Mouse (Mus musculus): ENCODE data around the gene Arid3a. TPM values are rescaled to one million over a fixed set of nuclear protein-coding genes. Genes with fewer than 3 reads are reported as not detected.
"Not testable (repeated sequence)": the region's sequence is repeated elsewhere in the genome, so short reads cannot be mapped to it uniquely, and the experiment has no call there.

Gene Arid3a
- polyA plus RNA-seq, 1 experiment: 27.6 TPM

- H3K4me1 ChIP-seq (ENCODE audit: control insufficient read depth, insufficient read depth, low read length): peaks cover 5% of the 10 kb centered on the region
- no peak overlapping the region for H3K4me3 ChIP-seq (replicated peaks; ENCODE audit: control insufficient read depth, low read depth, low read length)
- TF ChIP-seq POLR2A (IDR thresholded peaks at IDR 0.05; ENCODE audit: borderline replicate concordance, control insufficient read depth, low read depth, low read length) (no peak), CTCF (IDR thresholded peaks at IDR 0.05; ENCODE audit: control insufficient read depth, insufficient read depth, low read length) (no peak)
- 86% methylated on average over 9 of the region's 9 CpGs for WGBS
- H3K27ac ChIP-seq (ENCODE audit: control insufficient read depth, insufficient read depth, low read depth, low read length, poor library complexity): no peak overlapping the region
These were observed 28.8 kb downstream of the Arid3a start for GRCm38 (mm10) chr10:79955691-79956090.

GRCm38 (mm10) chr10:79956643-79957154 is 29.9 kb downstream of the Arid3a start:
- no peak overlapping the region for H3K27ac ChIP-seq (ENCODE audit: control insufficient read depth, insufficient read depth, low read depth, low read length, poor library complexity)
- WGBS: 69% methylated on average over 4 of the region's 4 CpGs
- no peak for TF ChIP-seq POLR2A (IDR thresholded peaks at IDR 0.05; ENCODE audit: borderline replicate concordance, control insufficient read depth, low read depth, low read length)
- no peak for TF ChIP-seq CTCF (IDR thresholded peaks at IDR 0.05; ENCODE audit: control insufficient read depth, insufficient read depth, low read length)
- no peak overlapping the region for H3K4me3 ChIP-seq (replicated peaks; ENCODE audit: control insufficient read depth, low read depth, low read length)
- H3K4me1 ChIP-seq (ENCODE audit: control insufficient read depth, insufficient read depth, low read length): peaks cover 5% of the 10 kb centered on the region

- TF ChIP-seq CTCF (IDR thresholded peaks at IDR 0.05; ENCODE audit: control insufficient read depth, insufficient read depth, low read length) (peak; percentile 99), POLR2A (IDR thresholded peaks at IDR 0.05; ENCODE audit: borderline replicate concordance, control insufficient read depth, low read depth, low read length) (no peak)
- peak overlapping the region; percentile 17 for H3K4me3 ChIP-seq (replicated peaks; ENCODE audit: control insufficient read depth, low read depth, low read length)
- H3K4me1 ChIP-seq (ENCODE audit: control insufficient read depth, insufficient read depth, low read length): peaks cover 5% of the 10 kb centered on the region
- no peak overlapping the region for H3K27ac ChIP-seq (ENCODE audit: control insufficient read depth, insufficient read depth, low read depth, low read length, poor library complexity)
- 20% methylated on average over 21 of the region's 21 CpGs for WGBS
These were observed 31.4 kb downstream of the Arid3a start for GRCm38 (mm10) chr10:79958140-79958816.

- 20% methylated on average over 10 of the region's 10 CpGs for WGBS
- peak overlapping the region; percentile 31 for H3K4me3 ChIP-seq (replicated peaks; ENCODE audit: control insufficient read depth, low read depth, low read length)
- H3K4me1 ChIP-seq (ENCODE audit: control insufficient read depth, insufficient read depth, low read length); H3K27ac ChIP-seq (ENCODE audit: control insufficient read depth, insufficient read depth, low read depth, low read length, poor library complexity): not testable (repeated sequence)
These were observed 32.6 kb downstream of the Arid3a start for GRCm38 (mm10) chr10:79959412-79959811.

- TF ChIP-seq POLR2A (IDR thresholded peaks at IDR 0.05; ENCODE audit: borderline replicate concordance, control insufficient read depth, low read depth, low read length) (peak; percentile 48; the same call in 1 of the 2 replicates), CTCF (IDR thresholded peaks at IDR 0.05; ENCODE audit: control insufficient read depth, insufficient read depth, low read length) (peak; percentile 97)
- peak within 1 kb of the TSS; percentile 79 for H3K4me3 ChIP-seq (replicated peaks; ENCODE audit: control insufficient read depth, low read depth, low read length)
- H3K4me1 ChIP-seq (ENCODE audit: control insufficient read depth, insufficient read depth, low read length): peaks cover 4% of the 10 kb centered on the region
- H3K27ac ChIP-seq (ENCODE audit: control insufficient read depth, insufficient read depth, low read depth, low read length, poor library complexity): no peak within 1 kb of the TSS; the same call in 1 of the 2 replicates
- under 1% methylated on average over 61 of the region's 61 CpGs for WGBS
These were observed 33.2 kb downstream of the Arid3a start, which contains the start of gene Wdr18 for GRCm38 (mm10) chr10:79959847-79960601. TSS of gene Wdr18 (plus strand) at chr10:79960152.

- Histone ChIP-seq H3K27ac (ENCODE audit: control insufficient read depth, insufficient read depth, low read depth, low read length, poor library complexity) (no peak overlapping the region), H3K4me3 (replicated peaks; ENCODE audit: control insufficient read depth, low read depth, low read length) (peak overlapping the region; percentile 79), H3K4me1 (ENCODE audit: control insufficient read depth, insufficient read depth, low read length) (peaks cover 4% of the 10 kb centered on the region)
- TF ChIP-seq POLR2A (IDR thresholded peaks at IDR 0.05; ENCODE audit: borderline replicate concordance, control insufficient read depth, low read depth, low read length) (no peak), CTCF (IDR thresholded peaks at IDR 0.05; ENCODE audit: control insufficient read depth, insufficient read depth, low read length) (no peak)
- 11% methylated on average over 10 of the region's 10 CpGs for WGBS
These were observed 33.9 kb downstream of the Arid3a start for GRCm38 (mm10) chr10:79960671-79961294.

- TF ChIP-seq CTCF (IDR thresholded peaks at IDR 0.05; ENCODE audit: control insufficient read depth, insufficient read depth, low read length): no peak
- TF ChIP-seq POLR2A (IDR thresholded peaks at IDR 0.05; ENCODE audit: borderline replicate concordance, control insufficient read depth, low read depth, low read length): no peak
- no peak overlapping the region for H3K4me3 ChIP-seq (replicated peaks; ENCODE audit: control insufficient read depth, low read depth, low read length)
- WGBS: 87% methylated on average over 7 of the region's 7 CpGs
- H3K27ac ChIP-seq (ENCODE audit: control insufficient read depth, insufficient read depth, low read depth, low read length, poor library complexity): no peak overlapping the region
- H3K4me1 ChIP-seq (ENCODE audit: control insufficient read depth, insufficient read depth, low read length): peaks cover 2% of the 10 kb centered on the region
These were observed 37.9 kb downstream of the Arid3a start for GRCm38 (mm10) chr10:79964727-79965126.

GRCm38 (mm10) chr10:79965325-79965724 is 38.5 kb downstream of the Arid3a start:
- Histone ChIP-seq H3K27ac (ENCODE audit: control insufficient read depth, insufficient read depth, low read depth, low read length, poor library complexity) (no peak overlapping the region), H3K4me1 (ENCODE audit: control insufficient read depth, insufficient read depth, low read length) (peaks cover 2% of the 10 kb centered on the region), H3K4me3 (replicated peaks; ENCODE audit: control insufficient read depth, low read depth, low read length) (no peak overlapping the region)
- TF ChIP-seq POLR2A (IDR thresholded peaks at IDR 0.05; ENCODE audit: borderline replicate concordance, control insufficient read depth, low read depth, low read length) (no peak), CTCF (IDR thresholded peaks at IDR 0.05; ENCODE audit: control insufficient read depth, insufficient read depth, low read length) (no peak)
- 91% methylated on average over 5 of the region's 5 CpGs for WGBS

All from bone marrow, adult 2 months (tissue).